Mouse (Mus musculus) kidney, postnatal 4 days (tissue): ENCODE measurements around the gene Gadd45b.

Experiments used
- DNase-seq, 2 experiments: peaks; one replicate each; pipeline ENCODE4 v3.0.0; 2021; ENCODE audit warnings: mixed read lengths in 2 of 2

The Gadd45b gene

DNA sequence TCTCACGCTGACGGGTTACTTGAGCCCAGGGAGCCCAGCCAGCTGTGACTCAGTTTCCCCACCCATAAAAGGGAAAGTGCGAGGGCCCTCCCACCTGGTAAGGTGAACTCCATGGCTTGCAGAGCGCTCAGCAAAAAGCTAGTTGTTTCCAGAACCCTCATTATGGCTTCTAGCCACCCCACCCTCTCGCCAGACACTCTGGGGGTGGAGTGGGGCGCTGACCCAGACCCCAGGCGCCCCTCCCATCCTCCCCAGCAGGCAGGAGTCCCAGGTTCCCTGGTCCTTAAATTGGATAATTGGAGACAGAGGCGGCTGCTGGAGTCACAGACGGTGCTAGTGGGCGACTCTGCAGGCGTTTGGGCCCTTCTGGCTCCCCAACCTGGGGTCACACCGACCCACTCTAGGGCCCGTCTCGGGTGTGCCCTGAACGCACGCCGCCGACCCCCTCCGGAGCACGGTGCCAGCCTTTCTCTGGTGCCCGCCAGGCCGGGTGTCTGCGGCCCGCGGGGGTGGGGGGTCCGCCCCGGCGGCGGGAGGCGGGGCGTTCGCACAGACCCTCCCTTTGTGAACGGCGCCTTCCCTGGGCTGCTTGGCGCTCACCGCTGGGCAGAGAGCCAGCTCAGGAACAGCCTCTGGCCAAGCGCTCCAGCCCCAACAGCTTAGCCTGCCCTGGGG lies 6.4 kb downstream of the Gadd45b start:
- DNase-seq, result peak; percentile 82 to 88

DNA sequence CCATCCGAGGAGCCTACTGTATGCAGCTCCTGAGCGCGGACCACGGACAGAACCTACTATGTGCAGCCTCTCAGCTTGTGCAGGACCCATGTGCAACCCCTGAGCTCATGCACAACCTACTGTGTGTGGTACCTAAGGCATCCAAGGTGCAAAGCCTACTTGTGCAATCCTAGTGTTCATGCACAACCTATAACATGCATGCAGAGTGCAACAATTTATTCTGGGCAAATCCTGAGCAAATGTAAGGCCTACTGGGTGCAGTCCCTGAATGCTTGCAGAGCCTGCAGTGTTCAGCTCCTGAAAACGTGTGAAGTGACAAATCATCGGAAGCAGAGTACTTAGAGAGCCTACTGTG lies 6.9 kb downstream of the Gadd45b start:
- no peak for DNase-seq

DNA sequence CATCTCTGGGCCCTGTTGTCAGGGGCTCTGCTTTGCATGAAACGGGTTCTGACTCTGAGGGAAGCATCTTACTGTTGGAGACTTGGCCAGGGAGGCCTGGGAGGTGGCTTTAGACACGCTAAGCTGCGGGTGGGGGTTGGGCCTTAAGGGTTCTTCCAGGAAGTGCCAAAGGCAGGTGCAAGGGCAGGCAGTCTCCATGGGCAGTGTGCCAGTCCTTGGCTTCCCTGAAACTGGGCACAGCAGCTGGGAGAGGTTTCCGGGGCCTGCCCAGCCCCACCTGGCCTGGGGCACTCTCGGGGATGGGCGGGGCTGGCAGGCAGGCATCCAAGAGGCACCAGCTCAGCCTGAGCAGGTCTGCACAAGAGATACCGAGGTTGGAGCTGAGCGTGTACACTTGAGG lies 7.8 kb downstream of the Gadd45b start:
- DNase-seq, result peak; percentile 79 to 87

DNA sequence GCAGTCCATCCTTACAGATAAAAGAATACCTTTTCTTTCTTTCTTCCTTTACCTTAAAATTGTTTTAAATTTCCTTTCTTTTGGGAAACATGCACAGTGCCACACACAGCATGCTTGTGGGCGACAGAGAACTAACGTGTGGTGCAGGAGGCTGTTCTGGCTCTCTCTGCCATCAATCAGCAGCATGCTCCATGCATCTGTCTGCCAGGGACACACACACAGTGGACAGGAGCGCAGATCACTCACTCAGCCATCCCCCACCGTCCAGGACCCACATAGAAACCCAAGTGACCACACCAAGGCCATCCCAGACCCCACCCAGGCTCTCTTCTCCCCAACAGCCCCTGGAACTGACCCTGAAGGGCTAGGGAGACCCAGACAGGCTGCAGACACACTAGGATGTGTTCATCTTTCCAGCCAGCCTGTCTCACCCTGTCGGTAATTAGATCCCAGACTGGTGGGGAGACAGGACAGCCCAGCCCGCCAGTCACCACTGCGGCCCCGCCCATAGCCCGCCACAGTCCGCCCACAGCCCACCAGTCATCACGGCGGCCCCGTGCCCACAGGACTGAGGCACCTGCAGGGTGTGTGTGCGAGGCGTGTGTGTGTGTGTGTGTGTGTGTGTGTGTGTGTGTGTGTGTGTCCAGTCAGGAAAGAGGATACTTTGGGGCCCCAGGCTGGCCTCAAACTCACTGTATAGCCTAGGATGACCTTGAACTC lies 9.1 kb downstream of the Gadd45b start:
- peak; percentile 65 to 71 for DNase-seq

DNA sequence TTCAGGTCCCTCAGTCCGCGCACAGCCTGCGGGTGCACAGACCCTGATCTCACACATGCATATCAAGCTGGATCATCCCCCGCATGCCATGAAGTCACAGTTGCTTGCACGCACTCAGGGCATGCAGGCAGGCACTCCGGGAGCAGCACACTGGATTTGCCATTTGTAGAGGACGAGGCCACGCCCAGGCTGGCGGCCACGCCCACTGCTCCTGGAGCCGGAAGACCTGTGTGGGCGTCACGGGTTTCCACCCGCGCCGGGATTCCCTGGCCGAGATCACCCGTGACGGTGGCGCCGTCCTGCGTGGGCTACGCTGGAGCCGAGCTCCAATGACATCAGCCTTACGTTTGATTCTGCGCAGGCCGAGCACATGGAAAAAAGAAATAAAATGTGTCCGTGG lies 9.8 kb downstream of the Gadd45b start:
- peak; percentile 93 to 96 for DNase-seq

DNA sequence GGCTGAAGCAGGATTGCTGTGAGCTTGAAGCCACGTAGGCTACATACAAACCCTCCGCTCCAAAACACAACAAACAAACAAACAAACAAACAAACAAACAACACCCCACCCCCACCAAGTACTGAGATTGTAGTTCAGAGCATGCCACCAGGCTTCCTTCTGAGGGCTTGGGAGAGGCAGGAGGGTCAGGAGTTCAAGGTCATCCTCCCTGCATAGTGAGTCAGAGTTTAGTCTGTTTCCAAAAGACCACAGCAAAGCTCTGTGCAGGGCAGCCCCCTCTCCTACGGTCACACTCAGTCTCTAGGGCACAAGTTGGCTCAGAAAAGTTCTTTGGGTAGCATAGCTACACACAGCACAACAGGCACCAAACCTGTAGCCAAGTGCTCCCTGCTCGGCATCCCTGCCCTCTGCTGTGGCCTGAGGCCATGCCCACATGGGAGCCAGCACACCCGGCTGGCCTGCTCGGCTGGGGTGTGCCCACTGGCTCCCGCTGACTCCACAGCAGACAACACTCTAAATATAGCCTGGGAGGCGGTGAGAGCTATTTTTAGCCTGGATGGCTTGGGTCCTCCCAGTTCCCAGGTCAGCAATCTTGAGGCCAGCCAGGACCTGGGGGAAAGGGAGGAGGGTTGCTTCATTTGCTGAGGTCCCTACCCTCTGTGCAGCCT lies 10.6 kb downstream of the Gadd45b start:
- DNase-seq, result peak; percentile 62 to 78

DNA sequence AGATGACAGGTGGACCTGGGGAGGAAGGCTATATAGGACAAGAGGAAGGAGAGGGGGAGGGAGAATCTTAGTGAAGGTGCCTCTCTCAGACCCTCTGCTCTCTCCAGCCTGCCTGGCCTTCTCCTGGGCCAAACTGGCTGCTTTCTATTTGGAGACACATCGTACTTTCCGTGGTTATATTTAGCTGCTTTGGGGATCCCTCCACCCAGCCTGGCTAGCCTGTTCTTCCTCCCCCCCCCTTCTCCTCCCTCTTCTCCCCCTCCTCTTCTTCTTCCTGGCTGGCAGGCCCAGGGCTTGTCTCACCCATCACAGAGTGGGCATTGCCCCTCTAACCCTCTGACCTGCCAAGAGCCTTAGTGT lies 11.1 kb downstream of the Gadd45b start:
- no peak for DNase-seq

DNA sequence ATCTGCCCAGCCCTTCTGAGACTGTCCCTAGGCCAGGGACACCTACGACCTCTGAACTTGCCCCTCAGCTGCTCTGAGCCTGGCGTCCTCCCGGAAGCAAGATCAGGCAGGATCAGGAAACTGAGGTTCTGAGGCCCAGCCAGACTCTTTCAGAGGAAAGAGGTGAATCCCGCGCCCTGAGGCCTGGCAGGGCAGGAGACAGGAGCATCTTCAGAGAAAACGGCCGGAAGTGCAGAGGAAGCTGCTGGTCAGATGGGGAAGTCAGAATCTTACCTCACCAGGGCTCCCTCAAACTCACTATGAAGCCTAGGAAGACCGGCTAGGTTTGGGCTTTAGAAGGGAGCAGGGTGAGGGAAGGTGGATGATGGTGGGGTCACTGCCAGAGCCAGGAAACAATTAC lies 13.0 kb downstream of the Gadd45b start:
- DNase-seq, result no peak

DNA sequence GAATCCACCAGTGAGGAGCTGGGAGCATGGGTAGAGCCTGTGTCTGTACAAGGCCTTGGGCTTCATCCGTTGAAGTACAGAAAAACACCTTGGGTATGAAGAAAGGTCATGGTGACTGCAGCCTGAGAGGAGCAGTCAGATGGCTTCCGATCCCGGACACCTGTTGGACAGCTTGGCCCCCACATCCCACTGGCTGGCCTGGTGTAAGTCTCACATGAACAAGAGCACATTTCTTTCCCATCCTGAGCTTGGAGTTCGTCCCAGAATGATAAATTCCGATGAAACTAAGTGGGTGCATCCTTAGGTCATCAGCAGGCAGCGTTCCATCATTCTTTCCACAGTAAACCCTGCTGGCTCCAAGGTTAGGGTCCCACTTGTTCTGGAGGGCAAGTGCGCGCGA lies 13.8 kb downstream of the Gadd45b start:
- DNase-seq, result no peak

DNA sequence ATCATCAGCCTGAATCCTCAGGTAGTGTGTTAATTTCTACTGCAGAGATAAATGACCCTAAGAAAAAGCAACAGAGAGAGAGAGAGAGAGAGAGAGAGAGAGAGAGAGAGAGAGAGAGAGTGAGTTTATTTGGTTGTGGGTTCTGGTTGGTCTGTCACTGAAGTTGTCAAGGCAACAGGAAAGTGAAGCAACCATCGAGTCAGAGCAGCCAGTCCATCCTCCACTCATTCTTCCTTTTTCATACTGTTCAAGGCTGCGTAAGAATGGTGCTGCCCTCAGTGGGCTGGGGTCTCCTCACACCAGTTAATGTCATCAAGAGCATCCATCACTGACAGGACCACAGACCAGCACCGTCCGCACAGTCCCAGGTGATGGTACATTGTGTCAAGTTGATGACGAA lies 14.4 kb downstream of the Gadd45b start:
- no peak for DNase-seq

DNA sequence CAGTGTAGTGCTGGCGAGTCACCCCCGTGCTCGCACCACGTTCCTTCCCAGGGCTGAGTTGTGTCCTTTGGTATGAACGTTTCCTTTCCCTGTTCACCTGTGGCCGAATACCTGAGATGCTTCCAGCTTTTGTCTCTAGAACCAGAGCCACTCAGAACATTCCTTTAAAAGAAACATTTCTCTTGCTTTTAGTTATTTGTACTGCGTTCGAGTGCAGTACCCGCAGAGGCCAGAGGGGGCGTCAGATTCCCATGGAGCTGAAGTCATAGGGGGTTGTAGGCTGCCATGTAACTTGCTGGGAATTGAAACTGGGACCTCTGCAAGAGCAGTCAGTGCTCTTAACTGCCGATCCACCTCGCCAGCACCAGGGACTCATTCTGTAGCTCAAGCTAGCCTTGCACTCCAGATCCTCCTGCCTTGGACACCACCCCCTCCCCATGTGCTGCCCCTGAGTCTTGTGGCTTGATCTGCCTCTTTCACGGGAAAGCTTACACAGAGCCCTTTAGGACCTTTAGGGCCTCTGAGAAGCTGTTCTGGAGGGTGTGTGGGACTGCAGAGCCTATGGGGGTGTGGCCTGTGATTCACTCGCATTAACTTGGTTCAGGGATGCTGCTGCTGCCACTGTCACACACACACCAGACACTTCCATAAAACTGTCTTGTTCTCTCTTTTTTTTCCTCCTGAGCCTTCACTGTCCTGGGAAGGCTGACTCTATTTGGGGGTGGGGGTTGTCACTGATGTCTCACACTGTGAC lies 17.0 kb downstream of the Gadd45b start:
- DNase-seq, result no peak

DNA sequence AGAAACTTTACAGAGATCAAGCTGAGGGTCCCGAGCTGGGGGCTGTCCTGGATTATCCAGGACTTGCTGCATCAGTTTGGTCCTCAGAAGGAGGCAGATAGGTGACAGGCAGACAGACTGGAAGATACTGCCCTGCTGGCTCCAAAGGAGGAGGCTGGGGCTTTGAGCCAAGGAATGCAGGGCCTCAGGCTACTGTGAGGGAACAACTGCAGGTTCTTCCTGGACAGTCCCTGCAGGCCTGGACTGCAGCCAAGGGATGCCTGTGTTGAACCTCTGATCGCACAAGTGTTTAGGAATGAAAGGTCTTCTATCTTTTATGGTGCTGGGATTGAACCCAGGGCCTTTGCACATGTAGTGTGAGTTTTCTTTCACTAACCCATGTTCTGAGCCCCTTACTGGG lies 17.9 kb downstream of the Gadd45b start:
- DNase-seq, result peak; percentile 61 to 76

DNA sequence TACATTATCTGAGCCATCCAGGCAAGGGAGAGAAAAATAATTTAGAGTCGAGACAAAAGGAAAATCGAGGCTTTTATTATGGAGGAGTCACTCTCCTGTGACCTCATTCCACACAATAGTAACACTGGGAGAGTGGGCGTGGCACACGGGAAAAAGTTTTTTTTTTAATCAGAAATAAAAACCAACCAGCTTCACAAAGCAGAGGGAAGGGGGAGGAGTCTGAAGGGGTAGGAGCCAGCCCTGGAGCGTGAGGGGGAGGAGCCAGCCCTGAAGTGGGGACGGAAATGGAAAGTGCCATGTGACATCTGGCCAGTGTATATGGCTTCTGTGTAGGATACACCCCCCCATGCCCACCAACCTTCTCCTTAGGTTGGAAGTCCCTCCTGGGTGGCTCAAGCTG lies 18.7 kb downstream of the Gadd45b start:
- DNase-seq, result peak; percentile 57 to 73

DNA sequence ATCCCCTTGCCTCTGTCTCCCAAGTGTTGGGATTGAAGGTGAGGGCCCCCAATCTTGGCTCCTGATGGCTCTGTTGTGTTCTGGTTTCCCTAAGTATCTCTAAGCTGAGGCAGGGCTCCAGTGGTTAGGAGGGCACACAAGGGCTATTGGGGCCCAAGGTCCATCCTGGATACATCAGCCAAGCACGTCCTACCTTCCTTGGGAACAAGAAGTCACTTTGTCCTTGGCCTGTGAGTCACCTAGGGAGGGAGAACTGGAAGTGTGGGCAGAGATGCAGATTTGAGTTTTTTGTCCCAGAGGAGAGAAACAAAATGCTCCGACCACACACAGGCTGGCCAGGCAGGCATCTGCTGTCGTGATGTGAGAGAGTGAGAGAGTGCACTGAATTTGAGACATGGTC lies 19.2 kb downstream of the Gadd45b start:
- DNase-seq, result no peak

DNA sequence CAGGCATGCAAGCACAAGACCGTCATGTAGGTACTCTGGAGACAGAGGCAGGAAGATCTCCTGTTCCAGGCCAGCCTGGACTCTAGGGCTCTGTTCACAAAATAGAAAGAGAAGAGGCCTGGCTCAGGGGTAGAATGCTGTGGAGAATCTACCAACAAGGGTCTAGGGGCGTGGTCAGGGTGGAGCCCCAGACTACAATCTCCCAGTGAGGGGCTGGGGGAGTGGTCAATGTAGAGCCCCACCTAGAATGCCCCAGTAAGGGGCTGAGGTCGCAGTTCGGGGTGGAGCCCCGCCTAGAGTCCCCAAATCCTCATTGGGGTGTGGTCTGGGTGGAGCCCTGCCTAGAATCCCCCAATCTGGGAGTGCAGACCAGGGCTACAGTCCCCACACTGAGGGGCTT lies 20.4 kb downstream of the Gadd45b start:
- DNase-seq, result no peak

DNA sequence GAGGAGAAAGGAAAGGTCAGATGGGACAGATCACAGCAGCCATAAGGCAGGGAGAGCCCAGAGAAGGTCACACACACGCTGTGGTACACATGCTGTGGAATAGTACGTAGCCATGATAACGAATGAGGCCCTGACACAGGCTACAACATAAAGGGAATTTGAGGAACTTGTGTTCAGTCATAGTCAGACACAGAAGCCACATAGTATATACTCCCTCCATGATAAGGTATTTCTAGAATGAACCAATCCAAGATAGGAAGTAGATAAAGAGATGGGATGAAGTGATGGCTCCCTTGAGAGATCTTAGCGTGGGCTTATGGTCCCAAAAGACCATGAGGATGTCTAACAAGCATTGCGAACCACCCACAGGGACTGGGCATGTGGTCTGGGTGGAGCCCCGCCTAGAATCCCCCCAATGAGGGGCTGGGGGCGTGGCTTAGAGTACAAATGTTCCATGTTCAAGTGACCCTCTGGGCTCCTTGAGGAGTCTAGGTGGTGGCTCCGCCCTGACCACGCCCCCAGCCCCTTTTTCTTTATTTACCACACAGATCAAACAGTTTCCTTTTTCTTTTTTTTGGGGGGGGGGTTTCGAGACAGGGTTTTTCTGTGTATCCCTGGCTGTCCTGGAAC lies 22.0 kb downstream of the Gadd45b start:
- DNase-seq, result no peak

DNA sequence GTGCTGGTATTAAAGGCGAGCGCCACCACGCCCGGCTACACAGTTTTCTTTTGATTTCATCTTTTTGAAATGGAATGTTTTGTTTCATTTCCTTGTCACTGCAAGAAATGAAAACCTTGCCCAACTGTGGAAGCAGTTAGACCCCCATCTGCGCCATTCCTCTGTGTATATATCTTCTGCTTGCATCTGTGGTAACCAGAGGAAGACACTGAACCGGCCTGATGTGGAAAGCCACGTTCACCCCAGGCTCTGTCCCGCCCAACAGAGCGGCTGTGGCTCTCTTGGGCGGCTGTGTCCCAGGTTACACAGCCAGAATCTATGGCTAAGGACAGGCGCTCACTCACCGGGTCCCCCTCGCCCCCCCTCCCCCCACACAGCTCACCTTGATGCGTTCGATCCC lies 22.6 kb downstream of the Gadd45b start:
- no peak for DNase-seq

DNA sequence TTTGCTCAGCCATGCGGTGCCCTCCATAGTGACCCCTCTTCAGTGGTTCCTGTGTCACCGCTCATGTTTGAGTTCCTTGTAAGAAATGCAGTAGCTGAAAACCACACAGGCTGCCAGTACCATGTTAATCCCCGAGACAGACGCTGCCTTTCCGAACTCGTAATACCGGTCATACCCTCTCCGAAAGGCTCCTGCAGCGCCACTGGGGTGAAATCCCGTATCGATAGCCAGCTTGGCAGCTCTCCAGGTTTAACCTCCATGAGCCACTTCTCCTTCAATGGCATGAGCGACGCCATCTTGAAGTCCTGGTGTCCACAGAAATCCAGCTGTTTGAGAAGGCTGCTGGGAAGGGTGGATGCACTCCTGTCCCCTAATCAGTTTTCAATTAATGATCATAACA lies 24.5 kb downstream of the Gadd45b start:
- no peak for DNase-seq

DNA sequence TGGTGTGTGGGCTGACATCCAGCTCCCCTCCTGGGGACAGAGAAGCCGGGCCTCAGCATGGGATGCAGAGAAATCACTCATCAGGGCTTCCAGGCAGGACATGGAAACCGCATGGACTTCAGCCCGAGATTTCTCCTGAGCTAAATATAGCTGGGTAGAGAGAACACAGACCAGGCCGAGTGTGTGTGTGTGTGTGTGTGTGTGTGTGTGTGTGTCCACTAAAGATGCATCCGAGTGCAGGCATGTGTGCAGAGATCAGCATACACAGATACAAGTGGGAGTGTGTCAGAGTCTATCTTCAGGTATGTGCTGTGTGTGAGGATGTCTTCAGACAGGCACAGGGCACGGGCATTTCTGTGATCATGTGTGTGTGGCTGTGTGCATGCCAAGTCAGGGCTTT lies 25.0 kb downstream of the Gadd45b start:
- no peak for DNase-seq

DNA sequence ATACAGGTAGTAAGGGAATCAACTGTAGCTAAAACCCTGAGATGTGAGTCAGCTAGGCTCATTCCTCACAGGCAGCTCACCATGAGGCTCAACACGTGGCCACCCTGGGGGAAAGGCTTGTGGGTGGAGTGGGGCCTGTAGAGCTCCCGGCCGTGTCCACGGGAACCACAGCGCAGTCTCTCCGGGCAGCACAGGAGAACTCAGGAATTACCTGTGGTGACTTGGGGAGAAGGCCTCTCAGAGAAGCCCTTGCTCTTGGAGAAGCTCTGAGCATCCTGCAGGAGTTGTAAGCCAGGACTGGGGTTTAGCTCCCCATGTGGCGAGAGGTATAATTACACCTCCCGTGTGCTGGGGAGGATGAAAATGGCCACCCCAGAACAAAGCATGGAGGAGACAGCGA lies 25.7 kb downstream of the Gadd45b start:
- DNase-seq, result peak; percentile 75 to 82

DNA sequence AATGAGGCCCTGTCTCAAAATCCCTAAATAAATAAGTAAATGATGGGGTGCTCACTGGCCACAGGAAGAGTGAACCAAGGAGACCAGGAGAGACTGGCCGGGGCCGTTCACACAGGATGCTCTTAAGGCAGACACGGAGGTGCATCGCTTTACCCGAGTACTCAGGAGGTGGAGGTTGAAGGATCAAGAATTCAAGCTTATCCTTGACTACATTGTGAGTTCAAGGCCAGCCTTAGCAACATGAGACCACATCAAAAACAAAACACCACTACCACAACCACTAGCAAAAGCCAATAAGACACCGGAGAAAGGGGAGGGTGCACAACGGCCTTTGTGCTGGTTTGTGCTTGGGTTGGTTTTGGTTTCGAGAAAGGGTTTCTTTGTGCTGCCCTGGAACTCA lies 26.5 kb downstream of the Gadd45b start:
- no peak for DNase-seq

DNA sequence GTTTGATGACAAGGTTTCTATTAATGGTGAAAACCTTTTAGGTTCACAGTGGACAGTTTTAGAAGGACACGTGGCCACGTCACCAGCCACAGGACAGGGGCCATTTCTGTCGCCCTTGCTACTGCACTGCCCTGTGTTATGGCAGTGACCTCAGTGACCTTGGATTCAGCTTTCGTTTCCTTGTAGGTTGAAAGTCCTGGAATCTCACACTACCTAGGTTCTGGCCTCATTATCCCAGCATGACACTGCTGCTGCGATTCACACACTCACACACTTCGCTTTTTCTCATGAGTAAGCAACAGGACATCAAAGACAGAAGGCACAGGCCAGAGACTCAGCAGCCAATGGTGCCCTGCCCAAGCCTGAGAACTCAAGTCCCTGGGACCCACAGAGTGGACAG lies 27.0 kb downstream of the Gadd45b start:
- no peak for DNase-seq

DNA sequence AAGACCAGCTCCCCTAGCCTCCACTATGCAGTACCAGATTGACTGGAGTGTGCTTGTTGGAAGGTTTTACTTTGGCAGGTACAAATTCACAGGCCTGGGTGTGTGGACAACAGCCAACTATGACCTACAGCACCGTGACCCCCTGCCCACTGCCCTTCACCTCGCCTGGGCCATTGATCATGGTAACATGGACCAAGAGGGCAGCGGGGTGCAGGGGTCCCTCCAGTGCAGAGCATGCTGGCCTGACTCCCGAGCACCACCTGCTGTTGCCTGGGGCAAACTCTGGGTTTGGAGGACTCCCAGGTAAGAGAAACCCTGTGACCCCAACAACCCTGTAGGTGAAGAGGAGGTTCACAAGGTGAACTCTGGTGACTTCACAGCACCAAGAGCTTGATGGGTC lies 27.9 kb downstream of the Gadd45b start:
- DNase-seq, result no peak
